Mouse (Mus musculus) kidney, adult 2 months (tissue): ENCODE data around the gene Phlda2.

Experiments
- CTCF ChIP-seq: fragments of 200-500 bp; conservative IDR thresholded peaks from 2 replicates; pipeline ENCODE4 v1.5.1; 2011; ENCODE audit warnings: low read depth, mild to moderate bottlenecking, control low read depth, low read length, moderate library complexity, mixed read lengths; ENCODE audit not compliant: insufficient read depth, insufficient read length
- POLR2A ChIP-seq: fragments of 200-500 bp; IDR thresholded peaks from one replicate; pipeline ENCODE4 v1.6.1; 2011; ENCODE audit warnings: low read depth, low read length, control low read depth

GRCm38 (mm10) chr7:143467714-143468113 is 35.2 kb downstream of the Phlda2 start:
- TF ChIP-seq POLR2A (no peak), CTCF (no peak)
